Mouse (Mus musculus): ENCODE measurements around the gene Btbd9.

DNA sequence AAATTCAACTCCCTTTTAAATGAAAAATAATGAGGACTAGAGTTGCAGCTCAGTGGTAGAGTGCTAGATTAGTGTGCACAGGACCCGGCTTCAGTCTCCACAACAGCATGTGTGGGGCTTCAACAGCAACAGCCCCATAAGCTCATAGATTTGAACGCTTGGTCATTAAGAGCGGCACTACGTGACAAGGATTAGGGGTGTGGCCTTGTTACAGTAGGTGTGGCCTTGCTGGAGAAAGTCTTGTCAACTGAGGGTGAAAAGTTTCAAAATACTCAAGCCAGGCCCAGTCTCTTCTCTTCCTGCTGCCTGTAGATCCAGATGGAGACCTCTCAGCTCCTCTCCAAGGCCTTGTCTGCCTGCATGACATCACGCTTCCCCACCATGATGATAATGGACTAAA, 84.1 kb downstream of the Btbd9 start:
- TF ChIP-seq CTCF (IDR thresholded peaks at IDR 0.05; ENCODE audit: low read depth, low read length) (no peak), POLR2A (IDR thresholded peaks at IDR 0.05; ENCODE audit: insufficient read depth, low read length) (no peak), EP300 (IDR thresholded peaks at IDR 0.05; ENCODE audit: insufficient read depth, low read depth, low read length) (no peak)
